Comparison of ENCODE assay signal across 8 mouse cellular contexts in genomic region chr7:127016971-127017949, GRCm38 (mm10). TPM values are rescaled to one million over a fixed set of nuclear protein-coding genes. Genes with fewer than 3 reads are reported as not detected.
DNase-seq lines count a peak whose midpoint lies in the region; ATAC-seq lines count a peak whose summit lies in the region.

Gene Pagr1a (minus strand): TSS chr7:127017352.

- peak; percentile 62 for ATAC-seq in megakaryocyte progenitor cell, adult 5-6 weeks (replicated peaks; ENCODE audit: poor library complexity)

- peak; percentile 98 for DNase-seq in adipocyte (ENCODE audit: low spot score)
- DNase-seq in embryo, embryonic 10 days (ENCODE audit: low spot score) = peak; percentile 100
- DNase-seq in gastrocnemius, postnatal 10 days = peak; percentile 96
- peak; percentile 100 for DNase-seq in induced T-regulatory cell, adult 2 months (ENCODE audit: low read depth)
- peak; percentile 93 to 98 for DNase-seq in left cerebral cortex, adult 9 months (ENCODE audit: low spot score in 2 of 2)
- DNase-seq in right cerebral cortex, postnatal 14 days = peak; percentile 98
- peak; percentile 91 to 96 for DNase-seq in urinary bladder, postnatal 36 days (ENCODE audit: low spot score in 2 of 2)

RNA-seq across cellular contexts. Expression of gene Pagr1a, which starts in this region (rescaled TPM):
- total RNA-seq in gastrocnemius, postnatal 10 days (2021) = 1 to 10 TPM; 2.5 to 8.2 TPM
- total RNA-seq in megakaryocyte progenitor cell, adult 5-6 weeks (2015) = 44.2 and 55.4 TPM in 2 replicates
- 39.8 and 48.1 TPM in 2 replicates for total RNA-seq in megakaryocyte progenitor cell, adult 5-6 weeks (2017)

Comparison
In these comparisons a context has a peak if more than half of its experiments do, and no peak if none do; other contexts are left out.
1. Peak in every context shown above with its lines: DNase-seq and ATAC-seq.
2. RNA of gene Pagr1a (total RNA-seq): 39.8 to 55.4 TPM in megakaryocyte progenitor cell, adult 5-6 weeks; 2.5 to 8.2 TPM in gastrocnemius, postnatal 10 days; every median in the first group is over 4 times any median in the second.